Mouse (Mus musculus) midbrain, embryonic 11.5 days (tissue): Measurements from ENCODE around the gene Fam20c. TPM values are rescaled to one million over a fixed set of nuclear protein-coding genes. Genes with fewer than 3 reads are reported as not detected.

Experiments
- ATAC-seq: fragments of 200-750 bp; cut with Nextera tagmentation; 2 replicates; pipeline ENCODE4 v1.8.0; 2017; ENCODE audit warnings: moderate TSS enrichment, moderate library complexity; ENCODE audit not compliant: low FRiP score
- DNase-seq: peaks from one replicate; pipeline ENCODE4 v3.0.0; 2015; ENCODE audit warnings: low spot score; ENCODE audit errors: missing footprints
- H3K27ac ChIP-seq: fragments of 300-500 bp; sonication (generic); 2 replicates; pipeline ENCODE4 v1.5.1; 2014; ENCODE audit warnings: low read depth, low read length
- H3K27me3 ChIP-seq: fragments of 300-500 bp; sonication (generic); 2 replicates; pipeline ENCODE4 v1.6.1; 2014; ENCODE audit warnings: mild to moderate bottlenecking, low read length, moderate library complexity, mixed read lengths; ENCODE audit not compliant: control insufficient read depth, insufficient read depth
- H3K36me3 ChIP-seq: fragments of 300-500 bp; sonication (generic); 2 replicates; pipeline ENCODE4 v1.6.1; 2014; ENCODE audit warnings: mild to moderate bottlenecking, low read length, moderate library complexity, mixed read lengths; ENCODE audit not compliant: control insufficient read depth, insufficient read depth
- H3K4me1 ChIP-seq: fragments of 300-500 bp; sonication (generic); 2 replicates; pipeline ENCODE4 v1.6.1; 2014; ENCODE audit warnings: low read length; ENCODE audit not compliant: control insufficient read depth, insufficient read depth
- H3K4me2 ChIP-seq: fragments of 300-500 bp; sonication (generic); 2 replicates; pipeline ENCODE4 v1.6.1; 2014; ENCODE audit warnings: mild to moderate bottlenecking, moderate library complexity
- H3K4me3 ChIP-seq: fragments of 300-500 bp; sonication (generic); 2 replicates; pipeline ENCODE4 v1.5.1; 2014; ENCODE audit warnings: low read depth, low read length
- H3K9ac ChIP-seq: fragments of 300-500 bp; sonication (generic); 2 replicates; pipeline ENCODE4 v1.6.1; 2014; ENCODE audit warnings: low read length
- H3K9me3 ChIP-seq: fragments of 300-500 bp; sonication (generic); 2 replicates; pipeline ENCODE4 v1.6.1; 2016; ENCODE audit warnings: low read length; ENCODE audit not compliant: control insufficient read depth
- WGBS: fragments of 180-500 bp; shearing (Covaris S2); extraction: QIAGEN DNeasy Blood & Tissue Kit; methylation state at CpG from one replicate; pipeline ENCODE4 v1.1.7; 2014; 5-methylcytosine and 5-hydroxymethylcytosine counted together
- polyA plus RNA-seq: library from polyadenylated mRNA; unstranded; fragments of >200 nt; fragmentation: Nextera tagmentation; extraction: Ambion mirVana; gene quantifications from 2 replicates; pipeline ENCODE4 v1.2.1, GENCODE M21; 2014

Fam20c gene
- polyA plus RNA-seq: 14.6 and 16.3 TPM in 2 replicates

GRCm38 (mm10) chr5:138754303-138755120 is at the start of gene Fam20c:
Fam20c (plus strand) TSS chr5:138754514.
- H3K4me1 ChIP-seq: peaks cover 9% of the 10 kb centered on the region

GRCm38 (mm10) chr5:138707367-138707766 is 46.9 kb upstream of the Fam20c start:
- H3K9me3 ChIP-seq: no peaks in the 10 kb centered on the region
- ATAC-seq (no peak), DNase-seq (no peak)
- no peak overlapping the region for H3K27ac ChIP-seq
- H3K36me3 ChIP-seq: no peaks in the 10 kb centered on the region
- H3K27me3 ChIP-seq: no peaks in the 10 kb centered on the region
- H3K9ac ChIP-seq: no peak overlapping the region
- no peak overlapping the region for H3K4me3 ChIP-seq
- no peaks in the 10 kb centered on the region for H3K4me1 ChIP-seq
- no peak overlapping the region for H3K4me2 ChIP-seq

More at GRCm38 (mm10) chr5:138754303-138755120, at the start of gene Fam20c:
- Histone ChIP-seq H3K9me3 (no peaks in the 10 kb centered on the region), H3K27ac (peak within 1 kb of the TSS; percentile 54), H3K36me3 (no peaks in the 10 kb centered on the region), H3K4me2 (peak within 1 kb of the TSS; percentile 98), H3K27me3 (peaks cover 27% of the 10 kb centered on the region), H3K9ac (peak within 1 kb of the TSS; percentile 80), H3K4me3 (peak within 1 kb of the TSS; percentile 56)
- ATAC-seq (peak; percentile 87), DNase-seq (peak; percentile 96)
- under 1% methylated on average over 75 of the region's 98 CpGs for WGBS

- no peak overlapping the region for H3K9ac ChIP-seq
- no peak overlapping the region for H3K4me3 ChIP-seq
- H3K27ac ChIP-seq: no peak overlapping the region
- H3K27me3 ChIP-seq: no peaks in the 10 kb centered on the region
- DNase-seq (no peak), ATAC-seq (no peak)
- no peaks in the 10 kb centered on the region for H3K9me3 ChIP-seq
- H3K4me2 ChIP-seq: no peak overlapping the region
- no peaks in the 10 kb centered on the region for H3K4me1 ChIP-seq
- H3K36me3 ChIP-seq: no peaks in the 10 kb centered on the region
Observed at GRCm38 (mm10) chr5:138708591-138708990, 45.7 kb upstream of the Fam20c start.

GRCm38 (mm10) chr5:138715561-138716095 is 38.7 kb upstream of the Fam20c start:
- no peaks in the 10 kb centered on the region for H3K4me1 ChIP-seq
- no peak overlapping the region for H3K4me3 ChIP-seq
- WGBS: 52% methylated on average over 14 of the region's 14 CpGs
- H3K4me2 ChIP-seq: no peak overlapping the region
- H3K27ac ChIP-seq: no peak overlapping the region
- H3K9me3 ChIP-seq: no peaks in the 10 kb centered on the region
- DNase-seq (no peak), ATAC-seq (no peak)
- no peaks in the 10 kb centered on the region for H3K36me3 ChIP-seq
- no peaks in the 10 kb centered on the region for H3K27me3 ChIP-seq
- no peak overlapping the region for H3K9ac ChIP-seq

GRCm38 (mm10) chr5:138720329-138721190 is 33.8 kb upstream of the Fam20c start:
- Histone ChIP-seq H3K4me2 (no peak overlapping the region), H3K4me3 (no peak overlapping the region), H3K27me3 (no peaks in the 10 kb centered on the region), H3K27ac (no peak overlapping the region), H3K4me1 (no peaks in the 10 kb centered on the region), H3K9ac (no peak overlapping the region), H3K36me3 (no peaks in the 10 kb centered on the region), H3K9me3 (no peaks in the 10 kb centered on the region)
- WGBS: 67% methylated on average over 13 of the region's 13 CpGs
- ATAC-seq: no peak
- no peak for DNase-seq

GRCm38 (mm10) chr5:138724417-138724816 is 29.9 kb upstream of the Fam20c start:
- no peak overlapping the region for H3K4me2 ChIP-seq
- WGBS: 86% methylated on average over 5 of the region's 5 CpGs
- no peak for ATAC-seq
- no peak overlapping the region for H3K27ac ChIP-seq
- no peaks in the 10 kb centered on the region for H3K4me1 ChIP-seq
- H3K4me3 ChIP-seq: no peak overlapping the region
- H3K36me3 ChIP-seq: no peaks in the 10 kb centered on the region
- H3K27me3 ChIP-seq: no peaks in the 10 kb centered on the region
- no peak overlapping the region for H3K9ac ChIP-seq
- DNase-seq: no peak
- no peaks in the 10 kb centered on the region for H3K9me3 ChIP-seq

- no peak for DNase-seq
- WGBS: 77% methylated on average over 7 of the region's 7 CpGs
Observed at GRCm38 (mm10) chr5:138725151-138725550, 29.2 kb upstream of the Fam20c start.

GRCm38 (mm10) chr5:138730863-138731262 is 23.5 kb upstream of the Fam20c start:
- Histone ChIP-seq H3K4me1 (no peaks in the 10 kb centered on the region), H3K4me3 (no peak overlapping the region), H3K9me3 (no peaks in the 10 kb centered on the region), H3K36me3 (no peaks in the 10 kb centered on the region), H3K27ac (no peak overlapping the region), H3K9ac (no peak overlapping the region), H3K27me3 (no peaks in the 10 kb centered on the region), H3K4me2 (no peak overlapping the region)
- DNase-seq (no peak), ATAC-seq (no peak)
- WGBS: 84% methylated on average over 5 of the region's 5 CpGs

More at GRCm38 (mm10) chr5:138725151-138725550, 29.2 kb upstream of the Fam20c start:
- Histone ChIP-seq H3K4me3 (no peak overlapping the region), H3K4me1 (no peaks in the 10 kb centered on the region), H3K27me3 (no peaks in the 10 kb centered on the region), H3K9me3 (no peaks in the 10 kb centered on the region), H3K36me3 (no peaks in the 10 kb centered on the region), H3K4me2 (no peak overlapping the region), H3K9ac (no peak overlapping the region), H3K27ac (no peak overlapping the region)
- ATAC-seq: no peak
